Mouse (Mus musculus): ENCODE measurements around the gene Taar3.

Gene Taar3

DNA sequence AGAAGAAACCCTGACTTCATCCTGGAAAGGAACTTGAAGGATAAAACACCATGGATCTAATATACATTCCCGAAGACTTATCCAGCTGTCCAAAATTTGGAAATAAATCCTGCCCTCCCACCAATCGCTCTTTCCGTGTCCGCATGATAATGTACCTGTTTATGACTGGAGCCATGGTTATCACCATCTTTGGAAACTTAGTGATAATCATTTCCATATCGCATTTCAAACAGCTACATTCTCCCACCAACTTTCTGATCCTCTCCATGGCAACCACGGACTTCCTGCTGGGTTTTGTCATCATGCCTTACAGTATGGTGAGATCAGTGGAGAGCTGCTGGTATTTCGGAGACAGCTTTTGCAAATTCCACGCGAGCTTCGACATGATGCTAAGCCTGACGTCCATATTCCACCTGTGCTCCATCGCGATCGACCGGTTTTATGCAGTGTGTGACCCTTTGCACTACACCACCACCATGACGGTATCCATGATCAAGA is at the start of gene Taar3:
Gene Taar3 (plus strand): TSS at position 51 of the 498 bp plus-strand sequence.
- DNase-seq (ENCODE audit: low spot score): no peak

DNA sequence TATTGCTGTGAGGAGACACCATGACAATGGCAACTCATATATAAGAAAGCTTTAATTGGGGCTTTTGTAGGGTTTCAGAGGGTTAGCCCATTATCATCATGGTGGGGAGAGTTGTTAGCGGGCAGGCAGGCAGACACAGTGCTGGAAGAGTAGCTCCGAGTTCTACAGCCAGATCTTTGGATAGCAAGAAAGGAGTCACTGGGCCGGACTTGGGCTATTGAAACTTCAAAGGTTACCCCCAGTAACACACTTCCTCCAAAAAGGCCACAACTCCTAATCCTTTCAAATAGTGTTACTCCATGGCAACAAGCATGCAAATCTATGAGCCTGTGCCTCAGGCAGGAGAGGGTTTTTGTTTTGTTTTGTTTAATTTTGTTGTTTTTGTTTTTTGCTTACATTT is 48.2 kb upstream of the Taar3 start:
- no peak for DNase-seq (ENCODE audit: low spot score)

DNA sequence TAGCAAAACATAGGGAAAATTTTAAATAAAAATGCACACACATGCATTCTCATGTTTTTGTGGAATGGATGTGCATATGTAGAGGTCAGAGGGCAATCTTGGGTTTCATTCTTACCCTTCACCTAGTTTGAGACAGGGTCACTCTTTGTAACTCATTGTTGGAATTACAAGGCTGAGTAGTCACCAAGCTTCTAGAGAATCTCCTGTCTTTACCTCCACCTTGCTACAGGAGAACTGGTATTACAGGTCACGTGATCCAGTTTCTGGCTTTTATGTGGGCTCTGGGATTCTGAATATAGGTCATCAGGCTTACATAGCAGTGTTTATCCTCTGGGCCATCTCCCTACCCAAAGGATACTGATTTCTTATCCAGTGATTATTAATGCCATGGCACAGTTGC is 43.7 kb upstream of the Taar3 start:
- DNase-seq (ENCODE audit: low spot score): no peak

DNA sequence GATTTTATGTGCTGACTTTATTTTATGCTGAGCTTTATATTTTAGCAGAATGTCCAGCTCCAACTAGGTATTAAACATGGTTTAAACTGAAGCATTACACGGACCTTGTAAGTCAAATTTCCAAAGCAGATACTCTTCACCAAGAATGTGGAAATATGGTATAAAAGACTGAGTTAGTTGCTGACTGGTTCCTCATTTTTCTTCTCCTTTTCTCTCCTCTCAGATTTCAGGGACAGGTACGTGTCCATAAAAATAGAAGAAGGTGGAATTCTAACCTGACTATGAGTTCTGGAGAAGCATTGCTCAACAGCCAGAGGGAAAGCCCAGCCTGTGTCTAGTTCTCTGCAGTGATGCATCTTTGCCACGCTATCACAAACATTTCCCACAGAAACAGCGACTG is 29.3 kb upstream of the Taar3 start, which contains the start of gene Taar1:
Gene Taar1 (plus strand): TSS at position 301 of the 400 bp plus-strand sequence.
- no peak for DNase-seq (ENCODE audit: low spot score)

DNA sequence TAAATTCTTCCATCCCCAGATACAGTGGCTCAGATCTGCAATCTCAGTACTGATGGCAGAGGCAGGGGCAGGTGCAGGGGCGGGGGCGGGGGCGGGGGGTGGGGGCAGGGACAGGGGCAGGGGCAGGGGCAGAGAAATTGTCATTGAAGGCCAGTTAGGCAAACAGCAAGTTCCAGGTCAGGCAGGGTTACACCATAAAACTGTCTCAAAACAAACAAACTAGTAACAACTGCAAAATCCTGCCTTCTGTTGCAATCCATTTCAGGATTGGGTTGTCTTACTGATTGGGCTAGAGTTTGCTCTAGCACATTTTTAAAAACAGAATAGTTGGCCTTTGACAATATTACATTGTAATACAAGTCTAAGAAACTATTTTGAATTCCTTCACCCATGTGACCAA is 26.9 kb upstream of the Taar3 start:
- DNase-seq (ENCODE audit: low spot score): no peak

DNA sequence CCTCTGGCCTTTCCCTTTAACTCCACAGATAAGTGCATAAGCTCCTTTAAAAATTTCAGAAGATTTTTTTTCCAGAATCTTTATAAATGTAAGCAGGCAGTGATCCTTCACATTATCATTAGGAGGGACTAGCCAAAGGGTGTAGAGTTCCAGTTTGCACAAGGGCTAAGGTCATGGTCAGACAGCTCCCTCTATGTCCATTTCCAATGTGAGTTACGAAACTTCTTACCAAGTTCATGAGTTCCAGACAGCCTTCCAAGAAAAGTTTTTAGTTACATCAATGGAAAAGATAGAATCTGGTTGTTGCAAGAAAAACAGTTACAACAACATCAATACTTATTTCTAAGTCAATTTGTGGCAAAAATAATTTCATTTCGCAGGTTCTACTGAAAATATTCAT is 25.4 kb upstream of the Taar3 start:
- no peak for DNase-seq (ENCODE audit: low spot score)

DNA sequence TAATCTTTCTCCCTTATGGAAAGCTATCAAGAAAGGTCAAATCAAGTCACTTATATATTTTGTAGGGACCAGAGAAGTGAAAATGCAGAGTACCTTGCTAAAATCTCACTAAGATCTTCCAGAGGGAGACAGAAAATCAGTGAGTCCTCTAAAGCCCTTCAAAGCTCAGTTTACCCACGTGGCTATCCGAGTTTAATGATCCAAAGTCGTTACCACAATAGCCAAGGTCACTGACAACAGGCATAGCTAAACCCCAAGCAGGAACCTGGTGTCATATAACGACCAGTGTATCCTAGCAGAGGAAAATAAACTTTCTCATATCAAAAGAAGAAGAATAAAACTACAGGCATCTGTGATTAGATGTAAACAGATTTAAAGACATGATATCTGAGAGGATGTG is 11.7 kb upstream of the Taar3 start:
- no peak for DNase-seq (ENCODE audit: low spot score)

DNA sequence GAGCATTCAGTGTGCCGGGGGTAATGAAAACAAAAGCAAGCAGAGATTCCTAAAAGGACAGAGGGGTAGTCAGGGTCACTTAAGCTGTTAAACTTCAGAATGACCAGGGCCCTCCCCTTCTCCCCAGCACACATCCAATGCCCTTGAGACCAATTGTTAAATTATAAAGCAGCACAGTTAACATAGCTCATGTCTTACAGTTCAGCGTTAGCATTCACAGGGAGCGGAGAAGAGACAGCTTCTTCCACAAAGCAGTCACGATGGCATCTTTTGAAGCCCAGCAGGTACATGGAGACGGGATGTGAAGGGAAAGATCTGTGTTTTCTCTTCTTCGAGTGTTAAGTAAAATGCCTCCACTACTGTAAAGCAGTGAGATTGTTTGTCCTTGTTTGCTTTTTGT is 11.0 kb upstream of the Taar3 start, which contains the start of gene Taar2:
Gene Taar2 (plus strand): TSS at position 261 of the 400 bp plus-strand sequence.
- no peak for DNase-seq (ENCODE audit: low spot score)

DNA sequence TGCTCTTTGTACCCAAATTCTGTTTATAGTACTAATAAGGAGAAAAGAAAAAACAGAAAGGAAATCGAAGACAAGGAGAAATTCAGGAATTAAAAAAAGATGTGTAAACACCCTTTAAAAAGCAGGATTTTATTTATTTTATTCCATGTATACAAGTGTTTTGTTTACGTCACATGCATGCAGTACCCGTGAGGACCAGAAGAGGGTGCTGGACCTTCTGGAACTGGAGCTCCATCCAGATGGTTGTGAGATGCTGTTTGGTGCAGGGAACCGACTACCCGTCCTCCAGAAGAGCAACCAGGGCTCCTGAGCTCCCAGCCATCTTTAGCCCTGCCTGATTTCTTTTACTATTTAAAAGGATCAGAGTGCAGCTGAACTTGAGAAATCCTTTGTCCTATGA is 6.9 kb upstream of the Taar3 start:
- DNase-seq (ENCODE audit: low spot score): no peak

DNA sequence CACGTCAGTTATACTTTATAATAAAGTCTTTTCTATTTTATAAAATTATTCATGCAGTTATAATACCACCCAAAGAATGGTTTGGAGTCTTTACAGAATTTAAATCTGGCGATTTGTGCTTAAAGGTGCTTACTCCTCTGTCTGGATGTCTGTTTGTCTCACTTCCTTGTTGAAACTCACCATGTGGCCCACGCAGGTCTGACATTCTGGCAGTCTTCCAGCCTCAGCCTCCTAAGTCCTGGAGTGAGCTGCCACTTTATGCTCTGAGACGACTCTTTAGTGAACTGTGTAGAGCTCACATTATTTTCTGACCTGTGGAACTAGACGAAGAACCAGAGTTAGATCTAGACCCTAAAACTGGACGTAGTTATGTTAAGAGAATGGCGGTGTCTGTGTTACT is 1.3 kb upstream of the Taar3 start:
- DNase-seq (ENCODE audit: low spot score): peak; percentile 29

DNA sequence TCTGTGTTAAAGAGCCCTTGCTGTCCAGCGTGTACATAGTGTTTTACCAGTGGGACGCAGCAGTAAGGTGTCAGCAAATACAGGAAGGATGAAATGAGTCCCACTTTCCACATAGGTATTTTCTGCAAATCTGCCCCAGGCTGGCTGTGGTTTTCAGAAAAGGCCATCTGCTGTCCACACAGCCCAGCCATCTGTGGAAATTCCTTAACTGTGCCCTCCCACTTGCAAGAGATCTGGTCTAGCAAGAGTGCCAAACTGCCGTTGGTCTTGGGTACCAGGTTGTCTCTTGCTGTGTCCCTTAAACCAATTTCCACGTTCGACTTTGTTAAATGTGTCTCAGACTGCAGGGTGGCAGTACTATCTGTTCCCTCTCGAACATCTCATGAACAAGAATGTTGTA is 2.4 kb downstream of the Taar3 start:
- DNase-seq (ENCODE audit: low spot score): no peak

DNA sequence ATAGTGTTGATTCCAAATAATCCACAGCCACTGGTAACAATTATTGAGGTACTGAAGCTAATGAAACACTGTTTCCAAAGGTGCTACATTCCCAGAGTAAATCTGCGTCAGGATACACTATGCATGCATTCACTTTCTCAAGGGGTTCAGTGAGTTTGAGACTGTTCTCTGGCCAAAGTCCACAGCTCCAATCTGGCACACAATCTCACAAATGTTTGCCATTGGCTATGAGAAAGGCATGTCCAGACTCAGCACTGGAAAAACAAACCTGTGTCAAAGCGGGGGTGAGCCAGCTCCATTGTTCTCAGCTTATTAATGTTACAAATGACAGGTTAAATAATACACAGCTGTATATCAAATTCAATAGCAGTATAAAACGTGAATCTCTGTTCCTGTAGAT is 9.7 kb downstream of the Taar3 start:
- DNase-seq (ENCODE audit: low spot score): peak; percentile 39

DNA sequence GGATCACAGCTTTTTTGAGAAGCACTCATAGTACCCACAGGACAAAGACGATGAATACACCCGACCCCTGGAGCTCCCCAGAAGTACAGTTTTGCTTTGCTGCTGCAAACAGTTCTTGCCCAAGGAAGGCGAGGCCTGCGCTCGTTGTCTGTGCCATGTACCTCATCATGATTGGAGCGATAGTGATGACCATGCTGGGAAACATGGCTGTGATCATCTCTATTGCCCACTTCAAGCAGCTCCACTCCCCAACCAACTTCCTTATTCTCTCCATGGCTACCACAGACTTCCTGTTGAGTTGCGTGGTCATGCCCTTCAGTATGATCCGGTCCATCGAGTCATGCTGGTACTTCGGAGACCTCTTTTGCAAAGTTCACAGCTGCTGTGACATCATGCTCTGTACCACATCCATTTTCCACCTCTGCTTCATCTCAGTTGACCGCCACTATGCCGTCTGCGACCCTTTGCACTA is 11.1 kb downstream of the Taar3 start, which contains the start of gene Taar4:
Gene Taar4 (plus strand): TSS at position 51 of the 472 bp plus-strand sequence.
- no peak for DNase-seq (ENCODE audit: low spot score)

DNA sequence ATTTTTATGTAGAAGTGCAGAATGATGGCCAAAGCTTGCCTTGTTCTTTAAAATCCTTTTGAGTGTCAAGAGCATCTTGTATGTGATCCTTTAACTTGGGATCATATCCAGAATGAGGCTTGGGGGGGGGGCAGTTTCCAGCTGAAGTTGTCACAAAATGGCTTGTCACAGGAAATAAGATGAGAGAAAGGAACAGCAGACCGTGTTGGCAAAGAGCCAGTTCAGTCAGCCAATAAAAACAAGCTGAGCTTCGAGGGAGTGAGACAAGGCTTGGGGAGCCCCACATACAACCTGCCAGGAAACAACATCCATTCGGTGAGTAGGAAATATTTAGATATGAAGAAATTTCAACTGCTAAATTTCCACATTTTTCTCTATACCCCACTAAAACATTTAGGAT is 14.1 kb downstream of the Taar3 start:
- DNase-seq (ENCODE audit: low spot score): no peak

DNA sequence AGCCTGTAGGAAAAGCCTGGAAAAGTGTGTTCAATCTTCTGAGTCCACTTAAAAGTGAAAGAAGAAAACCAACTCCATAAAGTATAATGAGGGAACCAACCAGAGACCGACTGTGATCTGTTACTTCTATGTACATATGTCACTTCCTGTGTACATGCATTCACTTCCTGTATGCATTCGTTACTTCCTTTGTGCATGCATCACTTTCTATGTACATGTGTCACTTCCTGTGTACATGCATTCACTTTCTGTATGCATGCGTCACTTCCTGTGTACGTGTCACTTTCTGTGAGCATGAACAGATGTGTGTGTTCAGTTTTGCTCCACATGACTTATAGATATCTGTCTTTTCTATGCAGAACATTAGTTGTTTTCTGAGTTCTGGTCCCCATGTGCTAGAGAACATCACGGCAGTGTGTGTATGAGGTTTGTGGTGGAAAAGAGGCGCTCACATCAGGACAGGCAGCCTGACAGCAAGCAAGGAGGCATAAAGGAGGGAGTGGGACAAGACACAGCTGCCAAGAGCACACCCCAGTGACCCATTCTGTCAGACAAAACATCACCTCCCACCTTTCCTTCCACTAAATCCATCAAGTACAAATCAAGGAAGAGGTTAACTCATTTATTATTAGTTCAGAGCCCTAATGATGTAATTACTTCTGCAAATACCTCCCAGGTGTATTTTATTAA is 15.7 kb downstream of the Taar3 start:
- no peak for DNase-seq (ENCODE audit: low spot score)

DNA sequence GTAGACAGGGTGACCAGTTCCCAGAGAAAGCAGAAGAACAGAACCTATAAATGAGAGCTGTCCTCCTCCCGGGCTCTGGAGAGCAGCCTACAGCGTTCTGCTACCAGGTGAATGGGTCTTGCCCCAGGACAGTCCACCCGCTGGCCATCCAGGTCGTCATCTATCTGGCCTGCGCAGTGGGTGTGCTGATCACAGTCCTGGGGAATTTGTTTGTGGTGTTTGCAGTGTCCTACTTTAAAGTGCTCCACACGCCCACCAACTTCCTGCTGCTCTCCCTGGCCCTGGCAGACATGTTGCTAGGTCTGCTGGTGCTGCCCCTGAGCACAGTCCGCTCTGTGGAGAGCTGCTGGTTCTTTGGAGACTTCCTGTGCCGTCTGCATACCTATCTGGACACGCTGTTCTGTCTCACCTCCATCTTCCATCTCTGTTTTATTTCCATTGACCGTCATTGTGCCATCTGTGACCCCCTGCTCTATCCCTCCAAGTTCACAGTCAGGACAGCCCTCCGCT is 21.4 kb downstream of the Taar3 start, which contains the start of gene Taar5:
Gene Taar5 (plus strand): TSS at position 51 of the 510 bp plus-strand sequence.
- no peak for DNase-seq (ENCODE audit: low spot score)

DNA sequence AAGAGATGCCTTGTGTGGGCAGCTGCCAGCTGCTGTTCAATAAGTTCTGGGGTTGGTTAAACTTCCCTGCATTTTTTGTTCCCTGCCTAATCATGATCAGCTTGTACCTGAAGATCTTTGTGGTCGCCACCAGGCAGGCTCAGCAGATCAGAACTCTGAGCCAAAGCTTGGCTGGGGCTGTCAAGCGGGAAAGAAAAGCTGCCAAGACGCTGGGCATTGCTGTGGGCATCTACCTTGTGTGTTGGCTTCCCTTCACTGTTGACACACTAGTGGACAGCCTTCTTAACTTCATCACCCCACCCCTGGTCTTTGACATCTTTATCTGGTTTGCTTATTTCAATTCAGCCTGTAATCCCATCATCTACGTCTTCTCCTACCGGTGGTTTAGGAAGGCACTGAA is 21.9 kb downstream of the Taar3 start:
- no peak for DNase-seq (ENCODE audit: low spot score)

DNA sequence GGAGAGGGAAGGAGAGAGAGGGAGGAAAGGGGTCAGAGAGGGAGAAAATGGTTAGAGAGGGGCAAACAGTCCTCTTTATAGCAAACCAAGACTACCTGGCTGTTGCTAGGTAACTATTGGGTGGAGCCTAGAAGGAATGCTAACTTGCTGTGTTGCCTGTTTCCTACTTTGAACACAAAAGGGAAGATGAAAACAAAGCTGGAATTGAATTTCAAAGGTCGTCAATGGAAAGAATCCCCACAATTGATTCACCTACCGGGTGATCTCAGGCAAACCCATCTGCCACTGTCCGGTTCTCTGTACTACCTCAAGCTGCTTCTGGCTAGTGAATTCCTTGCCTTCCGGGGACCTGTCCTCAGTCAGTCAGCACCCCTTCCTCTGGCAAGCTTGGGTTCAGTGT is 28.6 kb downstream of the Taar3 start:
- DNase-seq (ENCODE audit: low spot score): no peak

DNA sequence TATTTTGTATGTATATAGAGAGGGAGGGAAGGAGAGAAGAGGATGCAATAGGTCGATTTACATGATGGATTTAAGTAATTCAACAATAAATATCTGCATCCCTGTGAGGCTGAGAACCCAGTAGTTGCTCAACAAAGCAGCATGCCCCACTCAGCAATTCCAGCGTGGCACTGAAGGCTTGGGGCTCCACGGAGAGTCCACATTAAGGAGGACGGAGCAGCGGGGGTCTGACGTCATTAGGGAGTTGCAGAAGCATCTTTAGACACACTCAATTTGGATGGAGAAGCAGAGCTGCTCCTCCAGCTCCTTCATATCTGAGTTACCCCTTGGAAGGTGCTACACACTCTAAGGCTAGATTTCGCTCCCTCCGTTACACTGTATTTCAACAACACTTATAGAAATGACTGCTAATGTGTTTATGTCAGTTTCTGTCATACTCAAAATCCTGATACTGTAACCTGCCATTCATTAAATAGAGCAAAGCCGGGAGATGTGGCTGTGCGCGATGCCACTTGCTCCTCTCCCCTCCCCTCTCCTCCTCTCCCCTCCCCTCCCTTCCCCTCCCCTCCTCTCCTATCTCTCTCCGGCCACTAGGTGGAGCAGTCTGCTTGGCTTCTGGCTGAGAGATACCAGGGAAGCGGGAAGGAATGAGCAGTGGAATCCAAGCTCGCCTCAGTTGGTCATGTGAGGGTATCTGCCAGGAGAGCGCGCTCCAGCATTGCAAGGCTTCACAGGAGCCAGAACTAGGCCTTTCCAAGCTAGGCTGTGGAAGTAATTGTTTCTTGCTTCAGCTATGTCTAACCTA is 29.7 kb downstream of the Taar3 start:
- peak; percentile 78 for DNase-seq (ENCODE audit: low spot score)

DNA sequence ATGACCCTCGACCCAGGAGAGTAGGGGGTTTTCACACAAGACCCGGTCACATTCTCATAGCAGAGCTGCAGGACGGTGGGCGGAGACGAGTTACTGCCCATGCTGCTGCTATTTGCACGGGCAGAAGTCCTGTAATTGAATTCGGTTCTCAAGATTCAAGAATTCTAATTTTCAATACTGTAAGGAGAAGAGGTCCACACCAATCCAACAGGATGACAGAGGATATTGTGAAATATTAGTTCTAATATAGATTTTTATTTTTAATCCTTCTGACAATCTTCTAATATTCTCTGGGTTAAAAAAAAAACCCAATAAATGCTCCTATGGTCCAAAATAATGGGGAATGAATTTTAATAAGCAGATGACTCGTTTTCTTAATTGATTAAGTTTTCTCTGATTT is 36.2 kb downstream of the Taar3 start, which contains the start of gene Taar6:
Gene Taar6 (minus strand): TSS at position 101 of the 400 bp plus-strand sequence.
- no peak for DNase-seq (ENCODE audit: low spot score)

DNA sequence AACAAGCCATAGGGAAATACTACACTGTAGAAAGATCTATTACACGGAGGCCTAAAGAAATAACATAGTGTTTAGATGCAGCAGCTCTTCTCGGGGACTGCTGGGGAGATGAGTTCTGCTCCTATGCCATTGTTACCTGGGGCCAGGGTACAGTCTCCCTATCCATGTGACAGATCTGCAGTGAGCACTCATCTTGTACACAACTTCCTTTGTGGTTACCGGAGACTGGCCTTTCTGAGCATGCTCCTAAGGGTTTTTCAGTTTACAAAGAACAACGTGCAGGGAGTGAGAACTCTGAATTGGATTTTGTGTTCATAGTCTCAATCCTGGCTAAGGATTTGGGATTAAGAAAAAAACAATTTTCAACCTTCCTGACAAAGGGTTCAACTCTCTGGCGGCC is 37.1 kb downstream of the Taar3 start:
- no peak for DNase-seq (ENCODE audit: low spot score)

DNA sequence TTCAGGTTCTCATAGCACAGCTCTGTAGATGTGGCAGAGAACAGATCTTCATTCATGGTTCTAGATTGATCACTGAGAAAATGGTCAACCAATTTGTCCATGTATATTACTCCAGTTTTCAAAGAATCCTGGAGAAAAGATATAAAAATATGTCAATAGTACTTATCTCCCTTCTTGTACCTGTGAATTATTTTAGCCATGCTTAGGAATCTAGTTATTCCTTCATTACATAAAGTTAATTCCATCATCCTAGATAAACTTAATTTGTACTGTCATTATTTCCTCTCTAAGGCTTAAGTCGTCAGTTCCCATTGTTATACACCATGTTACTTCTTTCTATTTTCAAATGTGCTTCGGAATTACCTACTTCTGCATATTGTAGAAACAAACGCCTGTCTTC is 44.0 kb downstream of the Taar3 start, which contains the start of gene Taar7a:
Gene Taar7a (minus strand): TSS at position 101 of the 400 bp plus-strand sequence.
- DNase-seq (ENCODE audit: low spot score): no peak

DNA sequence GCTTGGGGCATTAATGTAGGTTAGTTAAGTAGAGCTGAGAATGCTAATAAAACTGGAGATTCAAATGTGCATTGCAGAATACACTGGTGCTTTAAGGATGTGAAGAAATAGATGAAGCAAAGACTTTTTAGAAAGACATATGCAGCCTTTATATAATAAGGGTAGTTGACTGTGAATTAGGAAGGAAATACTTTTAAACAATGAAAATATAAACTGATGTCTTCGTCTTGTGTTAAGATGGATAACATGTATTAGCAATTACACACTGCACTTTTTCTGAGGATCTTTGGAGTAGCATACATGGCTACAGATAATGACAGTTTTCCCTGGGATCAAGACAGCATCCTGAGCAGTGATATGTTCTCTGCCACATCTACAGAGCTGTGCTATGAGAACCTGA is 50.3 kb downstream of the Taar3 start, which contains the start of gene Taar7b:
Gene Taar7b (plus strand): TSS at position 301 of the 400 bp plus-strand sequence.
- no peak for DNase-seq (ENCODE audit: low spot score)
